Mouse (Mus musculus) liver, embryonic 14.5 days (tissue): ENCODE results near the gene AW822073. TPM values are rescaled to one million over a fixed set of nuclear protein-coding genes. Genes with fewer than 3 reads are reported as not detected.

Experiments used
- ATAC-seq: fragments of 200-750 bp; cut with Nextera tagmentation; 2 replicates; pipeline ENCODE4 v1.8.0; 2017; ENCODE audit warnings: moderate number of reproducible peaks, mild to moderate bottlenecking, moderate library complexity; ENCODE audit not compliant: insufficient read depth
- DNase-seq, 3 experiments: peaks; one replicate each; pipeline ENCODE4 v3.0.0-alpha.2; 2012 to 2013; ENCODE audit warnings: low read depth in 3 of 3, low spot score in 3 of 3
- H3K27ac ChIP-seq: fragments of 300-500 bp; sonication (generic); 2 replicates; pipeline ENCODE4 v1.5.1; 2014; ENCODE audit warnings: moderate library complexity, mild to moderate bottlenecking, control low read depth, inconsistent platforms
- H3K27me3 ChIP-seq: fragments of 300-500 bp; sonication (generic); 2 replicates; pipeline ENCODE4 v1.6.1; 2014; ENCODE audit warnings: mild to moderate bottlenecking, low read length, moderate library complexity; ENCODE audit not compliant: control insufficient read depth, insufficient read depth
- H3K36me3 ChIP-seq: fragments of 300-500 bp; sonication (generic); replicated peaks from 2 replicates; pipeline ENCODE4 v1.6.1; 2014; ENCODE audit warnings: low read depth; ENCODE audit not compliant: control insufficient read depth, insufficient read depth
- H3K4me1 ChIP-seq, 2 experiments: fragments of 200-500 bp in 1 of 2; fragments of 300-500 bp in 1 of 2; sonication (generic) in 1 of 2; replicated peaks; 2 replicates each; pipeline ENCODE4 v1.6.1; 2012 to 2014; ENCODE audit warnings: antibody characterized with exemption in 1 of 2, inconsistent platforms in 1 of 2, low read length in 1 of 2; ENCODE audit not compliant: control insufficient read depth in 2 of 2, insufficient read depth in 2 of 2
- H3K4me2 ChIP-seq: fragments of 300-500 bp; sonication (generic); 2 replicates; pipeline ENCODE4 v1.6.1; 2014; ENCODE audit warnings: low read depth, mild to moderate bottlenecking, control low read depth, moderate library complexity
- H3K4me3 ChIP-seq, 2 experiments: fragments of 200-500 bp in 1 of 2; fragments of 300-500 bp in 1 of 2; sonication (generic) in 1 of 2; 2 replicates each; pipeline ENCODE4 v1.5.1; 2012 to 2014; ENCODE audit warnings: low read depth in 2 of 2, low read length in 2 of 2, mild to moderate bottlenecking in 2 of 2, control low read depth in 1 of 2, inconsistent platforms in 1 of 2, moderate library complexity in 1 of 2; ENCODE audit not compliant: insufficient read depth in 1 of 2
- H3K9ac ChIP-seq: fragments of 300-500 bp; sonication (generic); replicated peaks from 2 replicates; pipeline ENCODE4 v1.6.1; 2014; ENCODE audit warnings: mild to moderate bottlenecking, control low read depth, moderate library complexity
- H3K9me3 ChIP-seq: fragments of 300-500 bp; sonication (generic); 2 replicates; pipeline ENCODE4 v1.6.1; 2016; ENCODE audit warnings: low read length, mixed read lengths; ENCODE audit not compliant: control insufficient read depth
- CTCF ChIP-seq: IDR thresholded peaks from 2 replicates; pipeline ENCODE4 v1.5.1; 2016; ENCODE audit warnings: antibody characterized with exemption, low read depth, control low read depth
- EP300 ChIP-seq: IDR thresholded peaks from 2 replicates; pipeline ENCODE4 v1.6.1; 2016; ENCODE audit warnings: antibody characterized with exemption, low read depth
- WGBS: fragments of 180-500 bp; shearing (Covaris S2); extraction: QIAGEN DNeasy Blood & Tissue Kit; methylation state at CpG from one replicate; pipeline ENCODE4 v1.1.7; 2014; ENCODE audit not compliant: insufficient replicate concordance; 5-methylcytosine and 5-hydroxymethylcytosine counted together
- polyA plus RNA-seq, 2 experiments: library from polyadenylated mRNA; depleted of rRNA in 1 of 2; stranded (reverse) in 1 of 2; unstranded in 1 of 2; fragments of >200 nt; fragmentation: Nextera tagmentation in 1 of 2; extraction: Ambion mirVana in 1 of 2; gene quantifications; 2 replicates each; pipeline versions ENCODE4 v1.2.1 to v1.2.3; 2012 to 2014

AW822073 gene
- polyA plus RNA-seq, 2 experiments, result not detected

- TF ChIP-seq EP300, result no peak
- TF ChIP-seq CTCF, result no peak
- 27% methylated on average over 1 of the region's 1 CpGs for WGBS
- H3K36me3 ChIP-seq, result no peaks in the 10 kb centered on the region
- no peaks in the 10 kb centered on the region; the same call in 1 of the 2 replicates for H3K9me3 ChIP-seq
- no peak overlapping the region for H3K4me2 ChIP-seq
- no peak overlapping the region for H3K4me3 ChIP-seq
- no peaks in the 10 kb centered on the region for H3K27me3 ChIP-seq
- no peak overlapping the region for H3K9ac ChIP-seq
- DNase-seq (no peak), ATAC-seq (no peak)
- H3K4me1 ChIP-seq, result no peaks in the 10 kb centered on the region
- no peak overlapping the region for H3K27ac ChIP-seq
Observed at GRCm38 (mm10) chr10:58205986-58206385, 18.7 kb downstream of the AW822073 start.

Other genes with a start within 250 kb of the AW822073 start
- not detected in 2 replicates for gene Duxf3, start 7.7 kb upstream of the AW822073 start, polyA plus RNA-seq (2012; rRNA removed)
- gene Duxf3, start 7.7 kb upstream of the AW822073 start, polyA plus RNA-seq (2014; fragmentation: Nextera tagmentation; extraction: Ambion mirVana), result not detected in 2 replicates
- gene Gm4981, start 11.8 kb upstream of the AW822073 start, polyA plus RNA-seq (2012; rRNA removed), result not detected in 2 replicates
- not detected in 2 replicates for gene Gm4981, start 11.8 kb upstream of the AW822073 start, polyA plus RNA-seq (2014; fragmentation: Nextera tagmentation; extraction: Ambion mirVana)
- 5.8 and 9.4 TPM in 2 replicates for gene Gcc2, start 30.6 kb upstream of the AW822073 start, polyA plus RNA-seq (2012; rRNA removed)
- 20.1 and 20.6 TPM in 2 replicates for gene Gcc2, start 30.6 kb upstream of the AW822073 start, polyA plus RNA-seq (2014; fragmentation: Nextera tagmentation; extraction: Ambion mirVana)
- gene Lims1, start 98.5 kb upstream of the AW822073 start, polyA plus RNA-seq (2012; rRNA removed), result 14.4 and 20.9 TPM in 2 replicates
- gene Lims1, start 98.5 kb upstream of the AW822073 start, polyA plus RNA-seq (2014; fragmentation: Nextera tagmentation; extraction: Ambion mirVana), result 69.0 and 77.5 TPM in 2 replicates
- 6.1 and 11.1 TPM in 2 replicates for gene Ranbp2, start 222.0 kb upstream of the AW822073 start, polyA plus RNA-seq (2012; rRNA removed)
- gene Ranbp2, start 222.0 kb upstream of the AW822073 start, polyA plus RNA-seq (2014; fragmentation: Nextera tagmentation; extraction: Ambion mirVana), result 27.2 and 27.3 TPM in 2 replicates